Mouse (Mus musculus): ENCODE data around the gene Slc36a2. TPM values are rescaled to one million over a fixed set of nuclear protein-coding genes. Genes with fewer than 3 reads are reported as not detected.

Gene Slc36a2
- 4.1 and 6.2 TPM in 2 replicates for polyA plus RNA-seq (2015; fragmentation: Nextera tagmentation; extraction: Ambion mirVana)

- H3K27me3 ChIP-seq: no peaks in the 10 kb centered on the region
- H3K27ac ChIP-seq: no peak within 1 kb of the TSS
- peaks cover 18% of the 10 kb centered on the region for H3K4me1 ChIP-seq (replicated peaks)
- H3K36me3 ChIP-seq: no peaks in the 10 kb centered on the region
- no peaks in the 10 kb centered on the region for H3K9me3 ChIP-seq (replicated peaks)
- ATAC-seq (replicated peaks; ENCODE audit: insufficient number of reproducible peaks, insufficient read depth, low FRiP score, low read depth): no peak
- 44% methylated on average over 10 of the region's 10 CpGs for WGBS
- no peak within 1 kb of the TSS for H3K4me3 ChIP-seq
- H3K4me2 ChIP-seq: peak within 1 kb of the TSS; percentile 29; the same call in 1 of the 2 replicates
- no peak within 1 kb of the TSS for H3K9ac ChIP-seq
These were observed at the start of gene Slc36a2 for GRCm38 (mm10) chr11:55184733-55185291. TSS of gene Slc36a2 (minus strand) at chr11:55185077.

GRCm38 (mm10) chr11:55234288-55234687, 49.4 kb upstream of the Slc36a2 start:
- no peaks in the 10 kb centered on the region for H3K36me3 ChIP-seq
- H3K27ac ChIP-seq: no peak overlapping the region
- H3K9me3 ChIP-seq (replicated peaks): no peaks in the 10 kb centered on the region
- H3K4me2 ChIP-seq: no peak overlapping the region
- H3K4me3 ChIP-seq: no peak overlapping the region
- 77% methylated on average over 7 of the region's 7 CpGs for WGBS
- ATAC-seq (replicated peaks; ENCODE audit: insufficient number of reproducible peaks, insufficient read depth, low FRiP score, low read depth): no peak
- no peaks in the 10 kb centered on the region for H3K27me3 ChIP-seq
- H3K9ac ChIP-seq: no peak overlapping the region
- no peaks in the 10 kb centered on the region for H3K4me1 ChIP-seq (replicated peaks)

- no peaks in the 10 kb centered on the region; the same call in 1 of the 2 replicates for H3K36me3 ChIP-seq
- ATAC-seq (replicated peaks; ENCODE audit: insufficient number of reproducible peaks, insufficient read depth, low FRiP score, low read depth): no peak
- H3K27me3 ChIP-seq: no peaks in the 10 kb centered on the region
- no peak overlapping the region for H3K9ac ChIP-seq
- H3K27ac ChIP-seq: no peak overlapping the region
- H3K4me3 ChIP-seq: no peak overlapping the region
- H3K4me1 ChIP-seq (replicated peaks): no peaks in the 10 kb centered on the region
- H3K9me3 ChIP-seq (replicated peaks): no peaks in the 10 kb centered on the region
- H3K4me2 ChIP-seq: no peak overlapping the region
- WGBS: 83% methylated on average over 6 of the region's 6 CpGs
These were observed 46.2 kb upstream of the Slc36a2 start for GRCm38 (mm10) chr11:55231034-55231433.

- Histone ChIP-seq H3K9me3 (replicated peaks) (no peaks in the 10 kb centered on the region), H3K27me3 (no peaks in the 10 kb centered on the region), H3K36me3 (peaks cover 3% of the 10 kb centered on the region; the same call in 1 of the 2 replicates), H3K4me1 (replicated peaks) (peaks cover 9% of the 10 kb centered on the region; the same call in 1 of the 2 replicates), H3K27ac (no peak overlapping the region), H3K4me3 (no peak overlapping the region), H3K4me2 (no peak overlapping the region), H3K9ac (no peak overlapping the region)
- WGBS: 81% methylated on average over 7 of the region's 7 CpGs
- no peak for ATAC-seq (replicated peaks; ENCODE audit: insufficient number of reproducible peaks, insufficient read depth, low FRiP score, low read depth)
These were observed 36.4 kb upstream of the Slc36a2 start for GRCm38 (mm10) chr11:55221306-55221705.

- no peak for ATAC-seq (replicated peaks; ENCODE audit: insufficient number of reproducible peaks, insufficient read depth, low FRiP score, low read depth)
- WGBS: 87% methylated on average over 3 of the region's 3 CpGs
- no peaks in the 10 kb centered on the region for H3K27me3 ChIP-seq
These were observed 33.6 kb upstream of the Slc36a2 start for GRCm38 (mm10) chr11:55218473-55218872.

GRCm38 (mm10) chr11:55217880-55218279, 33.0 kb upstream of the Slc36a2 start:
- ATAC-seq (replicated peaks; ENCODE audit: insufficient number of reproducible peaks, insufficient read depth, low FRiP score, low read depth): no peak
- Histone ChIP-seq H3K4me2 (no peak overlapping the region), H3K27ac (no peak overlapping the region), H3K9ac (no peak overlapping the region), H3K4me1 (replicated peaks) (peaks cover 9% of the 10 kb centered on the region; the same call in 1 of the 2 replicates), H3K9me3 (replicated peaks) (no peaks in the 10 kb centered on the region), H3K4me3 (no peak overlapping the region), H3K36me3 (peaks cover 3% of the 10 kb centered on the region; the same call in 1 of the 2 replicates), H3K27me3 (no peaks in the 10 kb centered on the region)
- WGBS: 63% methylated on average over 7 of the region's 7 CpGs

More at GRCm38 (mm10) chr11:55218473-55218872, 33.6 kb upstream of the Slc36a2 start:
- H3K4me1 ChIP-seq (replicated peaks): peaks cover 9% of the 10 kb centered on the region; the same call in 1 of the 2 replicates
- no peak overlapping the region for H3K4me2 ChIP-seq
- no peak overlapping the region for H3K4me3 ChIP-seq
- no peak overlapping the region for H3K9ac ChIP-seq
- H3K9me3 ChIP-seq (replicated peaks): no peaks in the 10 kb centered on the region
- no peak overlapping the region for H3K27ac ChIP-seq
- peaks cover 3% of the 10 kb centered on the region; the same call in 1 of the 2 replicates for H3K36me3 ChIP-seq

GRCm38 (mm10) chr11:55217418-55217817, 32.5 kb upstream of the Slc36a2 start:
- H3K9me3 ChIP-seq (replicated peaks): no peaks in the 10 kb centered on the region
- ATAC-seq (replicated peaks; ENCODE audit: insufficient number of reproducible peaks, insufficient read depth, low FRiP score, low read depth): no peak
- no peak overlapping the region for H3K4me2 ChIP-seq
- no peak overlapping the region for H3K4me3 ChIP-seq
- H3K9ac ChIP-seq: no peak overlapping the region
- H3K36me3 ChIP-seq: peaks cover 3% of the 10 kb centered on the region; the same call in 1 of the 2 replicates
- 66% methylated on average over 4 of the region's 4 CpGs for WGBS
- no peak overlapping the region for H3K27ac ChIP-seq
- H3K4me1 ChIP-seq (replicated peaks): peaks cover 9% of the 10 kb centered on the region; the same call in 1 of the 2 replicates
- H3K27me3 ChIP-seq: no peaks in the 10 kb centered on the region

GRCm38 (mm10) chr11:55216830-55217229, 32.0 kb upstream of the Slc36a2 start:
- Histone ChIP-seq H3K36me3 (peaks cover 3% of the 10 kb centered on the region; the same call in 1 of the 2 replicates), H3K4me2 (no peak overlapping the region), H3K4me3 (no peak overlapping the region), H3K27me3 (no peaks in the 10 kb centered on the region), H3K9ac (no peak overlapping the region), H3K27ac (no peak overlapping the region), H3K9me3 (replicated peaks) (no peaks in the 10 kb centered on the region), H3K4me1 (replicated peaks) (peaks cover 9% of the 10 kb centered on the region; the same call in 1 of the 2 replicates)
- 66% methylated on average over 13 of the region's 13 CpGs for WGBS
- ATAC-seq (replicated peaks; ENCODE audit: insufficient number of reproducible peaks, insufficient read depth, low FRiP score, low read depth): no peak

GRCm38 (mm10) chr11:55216061-55216460, 31.2 kb upstream of the Slc36a2 start:
- Histone ChIP-seq H3K27ac (no peak overlapping the region), H3K4me3 (no peak overlapping the region), H3K4me1 (replicated peaks) (peaks cover 9% of the 10 kb centered on the region; the same call in 1 of the 2 replicates), H3K9ac (no peak overlapping the region), H3K36me3 (peaks cover 3% of the 10 kb centered on the region; the same call in 1 of the 2 replicates), H3K27me3 (no peaks in the 10 kb centered on the region), H3K4me2 (no peak overlapping the region), H3K9me3 (replicated peaks) (no peaks in the 10 kb centered on the region)
- no peak for ATAC-seq (replicated peaks; ENCODE audit: insufficient number of reproducible peaks, insufficient read depth, low FRiP score, low read depth)
- WGBS: 62% methylated on average over 4 of the region's 4 CpGs

- H3K9ac ChIP-seq: no peak overlapping the region
- no peak overlapping the region for H3K27ac ChIP-seq
- H3K4me3 ChIP-seq: no peak overlapping the region
- peaks cover 9% of the 10 kb centered on the region; the same call in 1 of the 2 replicates for H3K4me1 ChIP-seq (replicated peaks)
- 58% methylated on average over 3 of the region's 3 CpGs for WGBS
- ATAC-seq (replicated peaks; ENCODE audit: insufficient number of reproducible peaks, insufficient read depth, low FRiP score, low read depth): no peak
- peaks cover 3% of the 10 kb centered on the region; the same call in 1 of the 2 replicates for H3K36me3 ChIP-seq
- no peaks in the 10 kb centered on the region for H3K9me3 ChIP-seq (replicated peaks)
- H3K4me2 ChIP-seq: no peak overlapping the region
- no peaks in the 10 kb centered on the region for H3K27me3 ChIP-seq
These were observed 30.1 kb upstream of the Slc36a2 start for GRCm38 (mm10) chr11:55214978-55215377.

- H3K9me3 ChIP-seq (replicated peaks): no peaks in the 10 kb centered on the region
- H3K4me3 ChIP-seq: no peak overlapping the region
- no peak for ATAC-seq (replicated peaks; ENCODE audit: insufficient number of reproducible peaks, insufficient read depth, low FRiP score, low read depth)
- H3K36me3 ChIP-seq: peaks cover 3% of the 10 kb centered on the region; the same call in 1 of the 2 replicates
- no peaks in the 10 kb centered on the region for H3K27me3 ChIP-seq
- no peak overlapping the region for H3K9ac ChIP-seq
- H3K4me2 ChIP-seq: no peak overlapping the region
- 77% methylated on average over 5 of the region's 5 CpGs for WGBS
- peaks cover 9% of the 10 kb centered on the region; the same call in 1 of the 2 replicates for H3K4me1 ChIP-seq (replicated peaks)
- no peak overlapping the region for H3K27ac ChIP-seq
These were observed 29.3 kb upstream of the Slc36a2 start for GRCm38 (mm10) chr11:55214161-55214560.

- no peak overlapping the region for H3K4me2 ChIP-seq
- peaks cover 9% of the 10 kb centered on the region; the same call in 1 of the 2 replicates for H3K4me1 ChIP-seq (replicated peaks)
- no peaks in the 10 kb centered on the region for H3K9me3 ChIP-seq (replicated peaks)
- no peaks in the 10 kb centered on the region for H3K27me3 ChIP-seq
- 89% methylated on average over 4 of the region's 4 CpGs for WGBS
- no peak overlapping the region for H3K9ac ChIP-seq
- H3K27ac ChIP-seq: no peak overlapping the region
- ATAC-seq (replicated peaks; ENCODE audit: insufficient number of reproducible peaks, insufficient read depth, low FRiP score, low read depth): no peak
- no peaks in the 10 kb centered on the region for H3K36me3 ChIP-seq
- H3K4me3 ChIP-seq: no peak overlapping the region
These were observed 28.6 kb upstream of the Slc36a2 start for GRCm38 (mm10) chr11:55213518-55213917.
